Mouse (Mus musculus) limb, embryonic 14.5 days (tissue): ENCODE measurements around the gene Clca3a1. TPM values are rescaled to one million over a fixed set of nuclear protein-coding genes. Genes with fewer than 3 reads are reported as not detected.
"Not testable (repeated sequence)": the region's sequence is repeated elsewhere in the genome, so short reads cannot be mapped to it uniquely, and the experiment has no call there.

ENCODE experiments used
- ATAC-seq: fragments of 200-750 bp; cut with Nextera tagmentation; 2 replicates; pipeline ENCODE4 v1.8.0; 2017; ENCODE audit warnings: low read depth, moderate number of reproducible peaks, moderate TSS enrichment; ENCODE audit not compliant: low FRiP score
- DNase-seq: peaks from one replicate; pipeline ENCODE4 v3.0.0-alpha.2; 2015; ENCODE audit warnings: low spot score
- H3K27ac ChIP-seq: fragments of 300-500 bp; sonication (generic); replicated peaks from 2 replicates; pipeline ENCODE4 v1.5.1; 2014; ENCODE audit warnings: low read depth, mild to moderate bottlenecking, low read length, moderate library complexity, mixed read lengths
- H3K27me3 ChIP-seq: fragments of 300-500 bp; sonication (generic); 2 replicates; pipeline ENCODE4 v1.6.1; 2014; ENCODE audit warnings: low read length, mixed read lengths; ENCODE audit not compliant: control insufficient read depth, insufficient read depth
- H3K36me3 ChIP-seq: fragments of 300-500 bp; sonication (generic); 2 replicates; pipeline ENCODE4 v1.6.1; 2014; ENCODE audit warnings: mild to moderate bottlenecking, low read length, moderate library complexity, mixed read lengths; ENCODE audit not compliant: control insufficient read depth, insufficient read depth
- H3K4me1 ChIP-seq: fragments of 300-500 bp; sonication (generic); 2 replicates; pipeline ENCODE4 v1.6.1; 2014; ENCODE audit warnings: antibody characterized with exemption, low read length, mixed read lengths; ENCODE audit not compliant: control insufficient read depth, insufficient read depth
- H3K4me2 ChIP-seq: fragments of 300-500 bp; sonication (generic); replicated peaks from 2 replicates; pipeline ENCODE4 v1.6.1; 2014; ENCODE audit warnings: low read depth, mild to moderate bottlenecking, low read length, moderate library complexity; ENCODE audit not compliant: severe bottlenecking
- H3K4me3 ChIP-seq: fragments of 300-500 bp; sonication (generic); replicated peaks from 2 replicates; pipeline ENCODE4 v1.5.1; 2014; ENCODE audit warnings: low read length
- H3K9ac ChIP-seq: fragments of 300-500 bp; sonication (generic); 2 replicates; pipeline ENCODE4 v1.6.1; 2014; ENCODE audit warnings: mild to moderate bottlenecking, low read depth, low read length, moderate library complexity; ENCODE audit not compliant: severe bottlenecking
- H3K9me3 ChIP-seq: fragments of 300-500 bp; sonication (generic); 2 replicates; pipeline ENCODE4 v1.6.1; 2016; ENCODE audit warnings: low read length; ENCODE audit not compliant: control insufficient read depth
- POLR2A ChIP-seq: fragments of 200-500 bp; IDR thresholded peaks from 2 replicates; pipeline ENCODE4 v1.8.0; 2012; ENCODE audit warnings: inconsistent platforms, mild to moderate bottlenecking, moderate library complexity, borderline replicate concordance; ENCODE audit not compliant: insufficient read depth, insufficient read length; ENCODE audit errors: extremely low read depth
- WGBS: fragments of 180-500 bp; shearing (Covaris S2); extraction: QIAGEN DNeasy Blood & Tissue Kit; methylation state at CpG from one replicate; pipeline ENCODE4 v1.1.7; 2014; 5-methylcytosine and 5-hydroxymethylcytosine counted together
- polyA plus RNA-seq, 2 experiments: library from polyadenylated mRNA; depleted of rRNA in 1 of 2; stranded (reverse) in 1 of 2; unstranded in 1 of 2; fragments of >200 nt; fragmentation: Nextera tagmentation in 1 of 2; extraction: Ambion mirVana in 1 of 2; gene quantifications; 2 replicates each; pipeline versions ENCODE4 v1.2.1 to v1.2.3; 2012 to 2014

Gene Clca3a1
- polyA plus RNA-seq, 2 experiments, result 0.70 to 2.0 TPM

DNA sequence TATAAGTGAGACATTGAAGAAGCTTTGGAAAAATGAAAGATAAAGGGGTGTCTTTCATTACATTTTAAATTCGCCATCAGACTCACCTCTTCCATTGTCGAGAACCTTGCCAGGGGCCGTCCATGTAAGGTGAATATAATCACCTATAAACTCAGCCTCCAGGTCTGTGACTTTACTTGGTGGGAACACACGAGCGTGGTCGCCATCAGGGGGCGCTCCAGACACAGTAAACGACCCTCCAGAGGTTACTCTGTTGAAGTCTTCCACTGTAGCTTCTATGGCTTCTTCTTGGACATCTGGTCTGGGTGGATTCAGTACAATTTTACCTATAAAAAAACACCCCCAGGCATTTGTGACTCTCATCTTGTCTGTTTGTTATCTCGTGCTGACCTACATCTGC, 23.9 kb downstream of the Clca3a1 start:
- no peak for DNase-seq
- no peak for TF ChIP-seq POLR2A
- no peak; the same call in 1 of the 2 replicates for ATAC-seq

DNA sequence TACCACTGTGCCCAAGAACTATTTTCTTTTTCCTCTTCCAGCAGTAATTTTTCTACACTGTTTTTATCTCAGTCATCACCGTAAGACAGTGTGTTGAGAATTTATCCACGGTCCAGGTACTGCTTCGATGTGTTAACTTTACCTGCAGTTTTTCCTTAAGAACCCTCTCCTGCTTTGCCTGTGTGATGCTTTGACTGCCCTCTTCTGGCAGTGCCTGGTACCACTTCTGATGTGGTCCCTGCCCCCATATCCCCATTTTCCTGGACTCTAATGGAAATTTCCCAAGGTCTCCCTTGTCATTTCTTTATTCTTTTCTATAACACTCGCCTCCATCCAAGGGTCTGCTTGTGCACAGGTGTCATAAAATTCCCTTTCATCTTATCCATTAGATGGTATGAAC, 37.3 kb downstream of the Clca3a1 start:
- Histone ChIP-seq H3K27ac (no peak overlapping the region), H3K9ac (no peak overlapping the region), H3K9me3 (no peaks in the 10 kb centered on the region), H3K4me3 (no peak overlapping the region), H3K27me3 (no peaks in the 10 kb centered on the region), H3K4me2 (no peak overlapping the region), H3K4me1 (peaks cover 12% of the 10 kb centered on the region), H3K36me3 (no peaks in the 10 kb centered on the region)
- DNase-seq (peak; percentile 26), ATAC-seq (no peak)
- no peak for TF ChIP-seq POLR2A
- 46% methylated on average over 4 of the region's 4 CpGs for WGBS

More for the DNA sequence above, 23.9 kb downstream of the Clca3a1 start:
- H3K27me3 ChIP-seq, result no peaks in the 10 kb centered on the region
- no peak overlapping the region for H3K27ac ChIP-seq
- no peak overlapping the region for H3K4me3 ChIP-seq
- no peak overlapping the region for H3K4me2 ChIP-seq
- H3K36me3 ChIP-seq, result no peaks in the 10 kb centered on the region
- no peaks in the 10 kb centered on the region for H3K4me1 ChIP-seq
- H3K9me3 ChIP-seq, result no peaks in the 10 kb centered on the region
- H3K9ac ChIP-seq, result no peak overlapping the region
- 19% methylated on average over 9 of the region's 9 CpGs for WGBS

DNA sequence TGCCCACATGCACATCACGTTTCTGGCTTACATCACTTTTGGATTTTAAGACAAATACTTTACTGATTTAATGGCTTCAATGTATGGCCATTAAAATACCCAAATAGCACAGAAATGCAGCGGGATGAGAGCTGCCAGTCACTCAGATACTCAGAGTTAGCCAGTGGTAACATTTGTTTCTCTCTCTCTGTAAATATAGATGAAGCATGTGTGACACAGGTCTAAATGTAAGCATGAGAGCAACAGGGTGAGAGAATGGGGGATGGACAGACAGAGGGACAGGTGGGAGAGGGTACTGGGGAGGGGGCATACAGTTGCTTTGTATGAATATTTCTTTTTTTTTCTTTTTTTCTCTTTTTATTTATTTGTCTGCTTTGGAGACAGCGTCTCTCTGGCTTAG, 38.2 kb downstream of the Clca3a1 start:
- not testable (repeated sequence) for DNase-seq, ATAC-seq
- WGBS, result 90% methylated on average over 3 of the region's 3 CpGs

DNA sequence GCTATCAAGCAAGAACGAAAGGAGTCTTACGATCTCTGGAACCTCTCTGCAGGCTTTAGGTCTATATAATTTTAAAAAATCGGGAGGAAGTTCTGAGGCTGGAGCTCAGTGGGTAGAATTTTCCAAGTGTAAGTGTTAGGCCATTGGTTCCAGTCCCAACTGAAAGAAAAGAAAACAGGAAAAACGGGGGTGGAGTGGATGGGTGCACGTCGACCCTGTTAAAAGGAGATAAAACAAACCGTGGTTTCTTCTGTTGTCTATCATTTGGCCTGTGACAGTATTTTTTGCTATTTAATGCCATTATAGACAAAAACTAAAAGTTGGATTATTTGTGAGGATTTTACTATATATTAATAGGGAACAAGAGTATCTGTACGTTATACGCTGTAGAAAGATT, 38.9 kb downstream of the Clca3a1 start:
- Histone ChIP-seq H3K27me3 (no peaks in the 10 kb centered on the region), H3K4me1 (peaks cover 23% of the 10 kb centered on the region), H3K9me3 (no peaks in the 10 kb centered on the region), H3K4me3 (no peak overlapping the region), H3K4me2 (no peak overlapping the region), H3K27ac (no peak overlapping the region), H3K36me3 (no peaks in the 10 kb centered on the region), H3K9ac (no peak overlapping the region)
- no peak for TF ChIP-seq POLR2A
- WGBS, result 83% methylated on average over 9 of the region's 9 CpGs
- DNase-seq (no peak), ATAC-seq (no peak)

More for the DNA sequence above, 38.2 kb downstream of the Clca3a1 start:
- H3K27ac ChIP-seq, H3K4me2 ChIP-seq, H3K4me3 ChIP-seq, H3K27me3 ChIP-seq, H3K9me3 ChIP-seq, H3K36me3 ChIP-seq, H3K9ac ChIP-seq: not testable (repeated sequence)
- peaks cover 19% of the 10 kb centered on the region for H3K4me1 ChIP-seq

DNA sequence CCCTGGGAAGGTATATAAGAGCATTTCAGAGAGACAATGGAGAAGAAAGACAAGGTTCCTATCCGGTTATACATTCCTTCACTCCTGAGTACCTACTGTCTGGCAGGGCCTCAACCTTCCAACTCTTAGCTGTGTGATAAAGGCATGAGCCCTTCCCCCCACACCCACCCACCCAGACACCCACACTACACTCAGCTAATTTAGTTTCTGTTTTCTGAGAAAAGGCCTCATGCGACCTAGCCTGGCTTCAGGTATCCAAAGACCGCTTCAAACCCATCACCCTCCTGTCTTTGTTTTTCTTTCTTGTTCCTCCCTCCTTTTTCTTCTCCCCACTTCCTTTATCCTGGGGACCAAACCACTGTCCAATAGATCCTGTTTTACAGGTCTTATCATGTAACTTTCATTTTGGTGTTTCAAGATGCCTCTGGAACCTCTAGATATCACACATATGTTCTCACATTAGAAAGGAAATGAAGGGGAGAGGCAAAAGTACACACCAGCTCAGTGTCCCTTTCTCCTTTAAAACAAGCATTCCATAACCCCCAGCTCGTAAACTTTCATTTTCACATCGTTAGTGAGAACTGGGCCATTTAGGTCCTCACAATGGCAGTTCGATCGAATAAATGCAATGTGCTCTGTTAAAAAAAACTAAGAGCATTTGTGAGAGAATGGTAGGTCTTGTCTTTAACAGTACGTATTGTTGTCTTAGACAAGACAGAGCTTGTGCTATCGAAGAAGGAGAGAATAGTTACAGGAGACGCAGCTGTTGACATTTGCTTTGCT, 39.5 kb downstream of the Clca3a1 start:
- no peak for ATAC-seq
- 67% methylated on average over 10 of the region's 10 CpGs for WGBS
- H3K9ac ChIP-seq, result peak overlapping the region; percentile 40; the same call in 1 of the 2 replicates

More for the DNA sequence above, 39.5 kb downstream of the Clca3a1 start:
- peaks cover 28% of the 10 kb centered on the region for H3K4me1 ChIP-seq
- H3K4me2 ChIP-seq, result peak overlapping the region; percentile 79
- H3K27ac ChIP-seq, result no peak overlapping the region
- H3K36me3 ChIP-seq, result no peaks in the 10 kb centered on the region
- no peak for TF ChIP-seq POLR2A
- no peaks in the 10 kb centered on the region for H3K9me3 ChIP-seq
- no peaks in the 10 kb centered on the region for H3K27me3 ChIP-seq
- H3K4me3 ChIP-seq, result peak overlapping the region; percentile 80; the same call in 1 of the 2 replicates
- no peak for DNase-seq
